Mouse (Mus musculus) limb, embryonic 10.5 days (tissue): ENCODE measurements at regions not wholly inside any gene's neighbourhood (a gene's known extent, or its start where the extent isn't known, plus 50 kb on each side); places are given as distances from the start of the nearest gene placed in this dataset.

Source experiments
- DNase-seq: peaks from one replicate; pipeline ENCODE4 v3.0.0-alpha.2; 2017; ENCODE audit warnings: low spot score
- H3K27ac ChIP-seq: fragments of 300-500 bp; sonication (generic); 2 replicates; pipeline ENCODE4 v1.5.1; 2016; ENCODE audit warnings: mild to moderate bottlenecking
- H3K27me3 ChIP-seq: fragments of 300-500 bp; sonication (generic); 2 replicates; pipeline ENCODE4 v1.6.1; 2016; ENCODE audit warnings: low read depth, mild to moderate bottlenecking; ENCODE audit not compliant: poor library complexity, severe bottlenecking
- H3K36me3 ChIP-seq: fragments of 300-500 bp; sonication (generic); 2 replicates; pipeline ENCODE4 v1.6.1; 2016; ENCODE audit warnings: mild to moderate bottlenecking, moderate library complexity
- H3K4me1 ChIP-seq: fragments of 300-500 bp; sonication (generic); 2 replicates; pipeline ENCODE4 v1.6.1; 2016
- H3K4me3 ChIP-seq: fragments of 300-500 bp; sonication (generic); 2 replicates; pipeline ENCODE4 v1.5.1; 2016; ENCODE audit warnings: mild to moderate bottlenecking, moderate library complexity
- H3K9me3 ChIP-seq: fragments of 300-500 bp; sonication (generic); replicated peaks from 2 replicates; pipeline ENCODE4 v1.6.1; 2016; ENCODE audit warnings: mild to moderate bottlenecking
- WGBS: fragments of 180-500 bp; shearing (Covaris S2); methylation state at CpG from one replicate; pipeline ENCODE4 v1.1.7; 2016; 5-methylcytosine and 5-hydroxymethylcytosine counted together

GRCm38 (mm10) chr13:101212341-101212895 is 379.2 kb upstream of the Slc30a5 start:
- H3K27me3 ChIP-seq: peaks cover 14% of the 10 kb centered on the region; the same call in 1 of the 2 replicates
- peaks cover 37% of the 10 kb centered on the region for H3K4me1 ChIP-seq
- H3K4me3 ChIP-seq: no peak overlapping the region
- H3K9me3 ChIP-seq: no peaks in the 10 kb centered on the region
- DNase-seq: no peak
- 86% methylated on average over 5 of the region's 5 CpGs for WGBS
- no peaks in the 10 kb centered on the region for H3K36me3 ChIP-seq
- no peak overlapping the region for H3K27ac ChIP-seq

- 92% methylated on average over 9 of the region's 9 CpGs for WGBS
- H3K9me3 ChIP-seq: no peaks in the 10 kb centered on the region
- H3K4me1 ChIP-seq: peaks cover 9% of the 10 kb centered on the region; the same call in 1 of the 2 replicates
- no peak overlapping the region for H3K4me3 ChIP-seq
- H3K27ac ChIP-seq: no peak overlapping the region
- no peaks in the 10 kb centered on the region for H3K36me3 ChIP-seq
- DNase-seq: no peak
- H3K27me3 ChIP-seq: peaks cover 14% of the 10 kb centered on the region; the same call in 1 of the 2 replicates
These were observed 375.6 kb upstream of the Slc30a5 start for GRCm38 (mm10) chr13:101208788-101209187.

- no peaks in the 10 kb centered on the region for H3K27me3 ChIP-seq
- H3K4me1 ChIP-seq: no peaks in the 10 kb centered on the region
- H3K36me3 ChIP-seq: no peaks in the 10 kb centered on the region
- no peaks in the 10 kb centered on the region for H3K9me3 ChIP-seq
- DNase-seq: no peak
- no peak overlapping the region for H3K4me3 ChIP-seq
- no peak overlapping the region for H3K27ac ChIP-seq
These were observed 370.2 kb upstream of the Slc30a5 start for GRCm38 (mm10) chr13:101203463-101203862.

- DNase-seq: peak; percentile 14
- Histone ChIP-seq H3K36me3 (no peaks in the 10 kb centered on the region), H3K4me3 (no peak overlapping the region), H3K27ac (no peak overlapping the region), H3K27me3 (no peaks in the 10 kb centered on the region), H3K4me1 (no peaks in the 10 kb centered on the region), H3K9me3 (no peaks in the 10 kb centered on the region)
- 78% methylated on average over 4 of the region's 4 CpGs for WGBS
These were observed 369.5 kb upstream of the Slc30a5 start for GRCm38 (mm10) chr13:101202565-101203313.

- H3K36me3 ChIP-seq: no peaks in the 10 kb centered on the region
- H3K4me3 ChIP-seq: no peak overlapping the region
- 88% methylated on average over 7 of the region's 7 CpGs for WGBS
- DNase-seq: no peak
- 0 out of 2 replicates have a peak, but pooled peaks cover 2% of the 10 kb centered on the region for H3K4me1 ChIP-seq
- no peaks in the 10 kb centered on the region for H3K9me3 ChIP-seq
- no peak overlapping the region for H3K27ac ChIP-seq
- no peaks in the 10 kb centered on the region for H3K27me3 ChIP-seq
These were observed 357.1 kb upstream of the Slc30a5 start for GRCm38 (mm10) chr13:101190249-101190830.

- H3K4me3 ChIP-seq: no peak overlapping the region
- H3K9me3 ChIP-seq: no peaks in the 10 kb centered on the region
- no peaks in the 10 kb centered on the region for H3K36me3 ChIP-seq
- DNase-seq: no peak
- 88% methylated on average over 2 of the region's 2 CpGs for WGBS
- no peaks in the 10 kb centered on the region for H3K27me3 ChIP-seq
- H3K4me1 ChIP-seq: no peaks in the 10 kb centered on the region
- H3K27ac ChIP-seq: no peak overlapping the region
These were observed 349.2 kb upstream of the Slc30a5 start for GRCm38 (mm10) chr13:101182387-101182786.

- H3K36me3 ChIP-seq: no peaks in the 10 kb centered on the region
- no peak overlapping the region for H3K27ac ChIP-seq
- no peaks in the 10 kb centered on the region for H3K9me3 ChIP-seq
- no peaks in the 10 kb centered on the region for H3K4me1 ChIP-seq
- no peak overlapping the region for H3K4me3 ChIP-seq
- no peak for DNase-seq
- 85% methylated on average over 8 of the region's 8 CpGs for WGBS
- H3K27me3 ChIP-seq: no peaks in the 10 kb centered on the region
These were observed 341.9 kb upstream of the Slc30a5 start for GRCm38 (mm10) chr13:101175017-101175689.

- WGBS: 64% methylated on average over 2 of the region's 2 CpGs
- Histone ChIP-seq H3K4me1 (no peaks in the 10 kb centered on the region), H3K27me3 (no peaks in the 10 kb centered on the region), H3K27ac (no peak overlapping the region), H3K9me3 (no peaks in the 10 kb centered on the region), H3K4me3 (no peak overlapping the region), H3K36me3 (no peaks in the 10 kb centered on the region)
- no peak for DNase-seq
These were observed 328.5 kb upstream of the Slc30a5 start for GRCm38 (mm10) chr13:101161768-101162167.

GRCm38 (mm10) chr13:101159878-101160277 is 326.7 kb upstream of the Slc30a5 start:
- Histone ChIP-seq H3K27me3 (no peaks in the 10 kb centered on the region), H3K9me3 (no peaks in the 10 kb centered on the region), H3K4me3 (no peak overlapping the region), H3K36me3 (no peaks in the 10 kb centered on the region), H3K27ac (no peak overlapping the region), H3K4me1 (no peaks in the 10 kb centered on the region)
- 88% methylated on average over 3 of the region's 3 CpGs for WGBS
- DNase-seq: no peak

- Histone ChIP-seq H3K9me3 (no peaks in the 10 kb centered on the region), H3K4me1 (no peaks in the 10 kb centered on the region), H3K27ac (no peak overlapping the region), H3K36me3 (no peaks in the 10 kb centered on the region), H3K4me3 (no peak overlapping the region), H3K27me3 (no peaks in the 10 kb centered on the region)
- no peak for DNase-seq
These were observed 320.5 kb upstream of the Slc30a5 start for GRCm38 (mm10) chr13:101153760-101154159.

GRCm38 (mm10) chr13:101142761-101143160 is 309.5 kb upstream of the Slc30a5 start:
- no peaks in the 10 kb centered on the region for H3K9me3 ChIP-seq
- WGBS: 63% methylated on average over 3 of the region's 3 CpGs
- no peak overlapping the region for H3K27ac ChIP-seq
- H3K27me3 ChIP-seq: no peaks in the 10 kb centered on the region
- no peaks in the 10 kb centered on the region for H3K36me3 ChIP-seq
- no peak for DNase-seq
- no peak overlapping the region for H3K4me3 ChIP-seq
- no peaks in the 10 kb centered on the region for H3K4me1 ChIP-seq

GRCm38 (mm10) chr13:101142104-101142735 is 309.0 kb upstream of the Slc30a5 start:
- H3K27me3 ChIP-seq: no peaks in the 10 kb centered on the region
- no peaks in the 10 kb centered on the region for H3K36me3 ChIP-seq
- no peaks in the 10 kb centered on the region for H3K9me3 ChIP-seq
- H3K27ac ChIP-seq: no peak overlapping the region
- no peak overlapping the region for H3K4me3 ChIP-seq
- no peak for DNase-seq
- H3K4me1 ChIP-seq: no peaks in the 10 kb centered on the region
- WGBS: 86% methylated on average over 6 of the region's 6 CpGs

- DNase-seq: no peak
- Histone ChIP-seq H3K9me3 (no peaks in the 10 kb centered on the region), H3K36me3 (no peaks in the 10 kb centered on the region), H3K27ac (no peak overlapping the region), H3K4me3 (no peak overlapping the region), H3K27me3 (no peaks in the 10 kb centered on the region), H3K4me1 (0 out of 2 replicates have a peak, but pooled peaks cover 4% of the 10 kb centered on the region)
- WGBS: 92% methylated on average over 3 of the region's 3 CpGs
These were observed 296.2 kb upstream of the Slc30a5 start for GRCm38 (mm10) chr13:101129466-101129865.
